Mouse (Mus musculus) mature B cell (primary cell): Measurements from ENCODE around the gene Fam163a.

Experiments used
- in situ Hi-C: fragments of 300-500 bp; cut with MboI; formaldehyde crosslinking; loops from 2 replicates; pipeline ENCODE4 v1.14.3; 2019

The Fam163a gene

GRCm38 (mm10) chr1:156201069-156201468 is 3.8 kb downstream of the Fam163a start:
- in situ Hi-C loops: no loop called here

GRCm38 (mm10) chr1:156197588-156197987 is 7.2 kb downstream of the Fam163a start:
- in situ Hi-C loops: no loop called here

DNA sequence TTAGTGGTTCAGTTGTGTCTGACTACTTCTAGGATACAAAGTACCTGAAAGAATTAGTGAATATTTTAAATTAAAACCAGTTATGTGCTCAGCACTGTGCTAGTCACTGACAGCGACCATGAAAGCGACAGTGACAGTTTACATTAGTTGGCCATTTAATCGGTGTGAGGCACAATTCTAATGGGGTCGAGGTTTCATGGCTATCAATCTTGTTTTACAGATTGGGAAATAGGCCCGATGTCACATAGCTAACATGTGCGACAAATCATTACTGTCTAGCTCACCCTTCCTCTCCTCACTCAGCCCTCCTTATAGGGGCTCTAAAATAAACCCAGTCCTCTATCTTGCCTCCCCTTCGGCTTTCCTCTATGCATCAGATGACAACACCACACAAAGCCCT is 11.5 kb downstream of the Fam163a start:
- in situ Hi-C loops: no loop called here

DNA sequence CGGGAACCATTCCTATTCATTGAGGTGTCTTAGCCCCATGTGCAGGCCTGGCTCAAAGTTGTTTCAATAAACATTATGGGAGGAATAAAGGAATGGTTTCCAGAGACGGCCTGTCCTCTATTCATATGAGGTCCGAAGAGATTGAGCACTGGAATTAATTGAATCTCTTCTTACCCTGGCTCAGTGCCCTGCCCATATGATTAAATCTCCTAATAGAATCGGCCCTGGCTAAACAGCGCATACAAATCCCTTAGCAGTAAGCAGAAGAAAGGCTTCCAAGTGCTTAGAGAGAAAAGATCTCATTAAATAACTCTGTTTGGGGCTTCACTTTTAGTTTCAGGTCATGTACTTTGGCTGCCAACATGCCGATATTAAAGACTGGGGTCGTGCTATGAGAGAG is 12.0 kb downstream of the Fam163a start:
- in situ Hi-C loops: no loop called here

DNA sequence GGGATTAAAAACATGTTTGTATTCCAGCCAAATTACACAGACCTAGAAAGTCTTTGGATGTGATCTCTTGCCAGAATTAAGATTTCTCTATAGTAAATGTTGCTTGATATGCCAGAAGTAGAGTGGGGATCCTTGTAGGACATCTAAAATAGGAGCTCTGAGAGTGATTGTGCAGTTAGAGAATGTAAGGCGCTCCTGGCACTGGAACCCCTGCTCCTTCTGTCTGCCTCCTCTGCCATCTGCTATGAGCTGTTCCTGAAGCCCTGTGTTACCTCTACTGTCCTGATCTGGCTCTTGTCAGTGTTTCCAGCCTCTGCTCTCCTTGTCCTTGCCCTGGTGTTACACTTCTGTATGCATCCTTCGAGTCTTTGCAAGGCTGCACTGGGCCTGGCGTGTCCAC is 18.2 kb downstream of the Fam163a start:
- in situ Hi-C loops: no loop called here

GRCm38 (mm10) chr1:156184158-156184571 is 20.7 kb downstream of the Fam163a start:
- in situ Hi-C loops: no loop called here

DNA sequence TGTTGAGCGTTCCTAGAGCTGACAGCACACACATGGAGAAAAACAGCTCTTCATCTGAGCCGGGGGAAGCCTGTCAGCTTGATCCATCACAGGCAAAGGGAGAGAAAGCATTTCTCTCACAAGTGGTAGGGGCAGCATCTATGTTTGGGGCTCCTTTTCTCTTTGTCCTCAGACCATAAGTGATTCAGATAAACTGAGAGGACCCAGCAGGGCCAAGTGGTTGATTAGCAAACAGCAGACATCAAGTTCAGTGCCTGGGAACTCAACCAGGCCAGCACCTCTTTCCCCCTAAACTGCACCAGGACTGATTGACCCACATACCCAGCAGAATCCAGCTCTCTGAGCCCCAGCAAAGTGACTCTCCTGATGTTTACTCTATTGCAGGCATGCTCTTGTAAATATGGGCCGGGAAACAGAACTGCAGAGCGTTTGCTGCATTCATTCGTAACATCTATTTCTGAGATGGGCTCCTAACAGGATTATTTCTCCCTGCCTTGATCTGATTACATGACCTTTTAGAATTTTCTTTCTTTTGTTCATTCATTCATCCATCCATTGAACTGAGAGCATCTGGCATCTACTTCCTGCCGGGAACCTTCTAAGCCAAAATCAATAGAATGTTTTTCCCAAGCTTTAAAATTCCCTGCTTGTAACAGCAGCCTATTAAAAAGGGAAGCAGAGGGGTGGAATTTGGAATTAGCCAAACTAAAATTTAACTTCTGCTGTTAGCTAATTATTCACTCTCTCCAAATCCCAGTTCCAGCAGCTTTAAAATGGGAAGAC is 21.5 kb downstream of the Fam163a start:
- in situ Hi-C loops: no loop called here

- in situ Hi-C loops: no loop called here
Observed at GRCm38 (mm10) chr1:156179875-156180274, 25.0 kb downstream of the Fam163a start.

- in situ Hi-C loops: no loop called here
Observed at GRCm38 (mm10) chr1:156168737-156169136, 36.1 kb downstream of the Fam163a start.

DNA sequence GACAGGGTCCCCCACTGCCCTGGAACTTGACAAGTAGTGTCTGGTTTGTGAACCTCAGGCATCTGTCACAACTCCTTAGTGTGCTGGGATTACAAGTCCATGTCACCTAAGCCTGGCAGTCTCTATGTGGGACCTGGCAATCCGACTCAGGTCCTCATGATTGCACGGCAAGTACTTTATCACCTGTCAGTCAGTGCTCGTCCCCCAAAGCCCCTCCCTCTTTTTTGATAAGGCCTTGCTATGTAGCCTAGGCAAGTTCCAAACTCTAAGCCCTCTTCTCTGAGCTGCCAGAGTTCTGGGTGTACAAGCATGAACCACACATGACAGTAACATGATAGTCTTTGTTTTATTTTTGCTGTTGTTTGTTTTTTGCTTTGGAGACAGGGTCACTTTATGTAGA is 88.1 kb downstream of the Fam163a start:
- in situ Hi-C loops: no loop called here

- in situ Hi-C loops: no loop called here
Observed at GRCm38 (mm10) chr1:156113884-156114499, 90.8 kb downstream of the Fam163a start.

- in situ Hi-C loops: no loop called here
Observed at GRCm38 (mm10) chr1:156112142-156112541, 92.7 kb downstream of the Fam163a start.

DNA sequence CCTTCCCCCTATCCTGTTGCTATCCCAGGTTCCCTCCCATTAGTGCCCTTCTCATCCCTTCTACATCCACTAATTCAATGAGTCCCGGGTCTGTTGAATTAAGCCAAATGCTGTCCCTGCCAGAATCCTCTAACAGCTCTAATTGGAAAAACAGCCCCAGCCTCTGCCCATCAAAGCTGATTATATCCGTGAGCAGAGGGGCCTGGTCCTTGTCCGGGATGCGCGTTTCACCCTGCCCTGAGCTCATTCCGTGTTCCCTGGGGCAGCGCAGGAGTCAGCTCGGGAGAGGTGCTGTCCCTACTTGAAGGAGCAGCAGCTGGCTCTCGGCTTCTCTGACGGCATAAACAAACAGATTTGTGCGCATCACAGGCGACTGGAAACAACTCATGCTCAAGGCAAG is 93.1 kb downstream of the Fam163a start:
- in situ Hi-C loops: no loop called here

DNA sequence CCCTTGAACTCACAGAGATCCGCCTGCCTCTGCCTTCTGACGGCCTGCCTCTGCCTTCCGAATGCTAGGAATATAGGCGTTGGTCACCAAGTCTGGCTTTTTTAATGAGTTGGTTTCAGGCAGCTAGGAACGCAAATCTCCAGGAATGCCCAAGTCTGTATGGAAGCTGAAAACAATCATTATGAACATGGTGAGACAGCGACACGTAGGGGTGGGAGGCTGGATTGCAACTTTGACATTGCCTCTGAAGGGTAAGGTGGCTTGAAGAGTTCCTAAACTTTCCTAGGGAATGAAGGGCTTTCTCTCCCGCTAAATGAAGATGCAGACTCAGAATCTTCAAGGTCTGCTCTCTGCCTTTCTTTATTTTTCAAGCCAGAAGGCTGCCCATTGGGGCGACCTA is 93.7 kb downstream of the Fam163a start:
- in situ Hi-C loops: no loop called here

GRCm38 (mm10) chr1:156108400-156108799 is 96.4 kb downstream of the Fam163a start:
- in situ Hi-C loops: no loop called here

- in situ Hi-C loops: no loop called here
Observed at GRCm38 (mm10) chr1:156107424-156107823, 97.4 kb downstream of the Fam163a start.

DNA sequence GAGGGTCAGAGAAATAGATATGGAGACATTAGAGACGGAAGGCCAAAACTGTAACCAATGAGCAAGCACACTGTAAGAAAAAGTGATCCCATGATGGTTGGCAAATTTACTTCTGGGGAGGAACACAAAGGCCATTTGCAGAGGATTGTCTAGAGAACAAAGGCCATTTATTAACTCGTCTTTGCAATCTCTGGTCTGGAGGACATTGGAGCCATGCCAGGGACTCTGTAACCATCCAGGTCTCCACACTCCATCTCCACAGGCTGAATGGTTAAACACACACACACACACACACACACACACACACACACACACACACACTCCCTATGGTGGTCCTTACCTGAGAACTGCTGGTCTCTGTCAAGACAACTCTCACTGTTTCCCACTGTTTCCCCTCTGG is 99.4 kb downstream of the Fam163a start:
- in situ Hi-C loops: no loop called here

- in situ Hi-C loops: no loop called here
Observed at GRCm38 (mm10) chr1:156103763-156104162, 101.1 kb downstream of the Fam163a start.

DNA sequence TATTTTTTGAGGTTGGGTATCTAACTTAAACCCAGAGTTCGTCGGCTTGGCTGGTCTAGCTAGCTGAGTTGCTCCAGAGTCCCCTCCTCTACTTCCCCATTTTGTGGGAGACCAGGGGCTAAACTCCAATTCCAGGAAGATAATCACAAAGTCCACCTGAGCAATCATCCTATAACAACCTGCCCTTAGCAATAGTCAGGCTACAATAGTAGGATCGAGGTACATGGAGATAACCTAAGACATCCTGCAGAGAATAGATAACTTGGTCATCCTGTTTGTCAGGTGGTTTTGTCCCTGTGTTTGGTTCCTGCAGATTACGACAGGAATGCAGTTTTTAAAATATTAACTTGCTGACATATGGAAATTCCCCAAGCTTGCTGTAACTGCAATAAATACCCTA is 113.0 kb downstream of the Fam163a start:
- in situ Hi-C loops: no loop called here

DNA sequence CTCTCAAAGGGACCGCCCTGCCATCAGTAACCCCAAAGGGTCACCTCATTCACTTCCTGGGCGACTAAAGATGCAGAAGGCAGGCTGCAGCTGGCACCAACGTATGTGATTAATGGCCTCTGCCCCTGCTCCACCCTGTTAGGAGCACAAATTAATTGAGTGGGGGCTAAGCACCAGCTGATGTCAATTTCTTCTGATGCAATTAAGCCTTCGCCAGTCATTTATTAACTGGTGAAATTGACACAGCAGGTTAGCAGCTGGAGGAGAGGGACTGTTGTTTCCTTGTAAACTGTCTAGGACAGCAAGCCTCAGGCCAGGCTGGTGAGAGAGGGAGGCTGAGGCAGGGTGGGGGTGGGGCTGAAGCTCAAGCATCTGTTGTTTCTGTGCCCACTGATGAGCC is 114.8 kb downstream of the Fam163a start:
- in situ Hi-C loops: no loop called here

DNA sequence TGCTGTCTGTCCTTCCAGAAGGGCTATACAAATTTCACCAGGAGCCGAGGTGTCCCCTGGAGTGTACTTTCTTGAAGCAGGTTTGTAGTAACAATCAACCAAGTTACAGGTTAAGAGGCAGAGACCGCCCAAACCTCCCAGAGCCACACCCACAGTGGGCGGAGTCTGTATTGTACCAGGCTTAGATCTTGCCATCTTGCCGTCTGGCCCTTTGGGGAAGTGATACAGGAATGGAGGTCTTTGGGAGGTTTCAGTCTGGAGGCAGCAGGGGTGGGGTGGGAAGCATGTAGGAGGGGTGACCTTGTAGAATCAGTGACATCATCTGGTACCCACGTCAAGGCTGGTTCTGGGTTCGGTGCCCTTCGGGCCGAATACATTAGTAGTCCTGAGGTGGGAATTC is 115.3 kb downstream of the Fam163a start:
- in situ Hi-C loops: no loop called here

DNA sequence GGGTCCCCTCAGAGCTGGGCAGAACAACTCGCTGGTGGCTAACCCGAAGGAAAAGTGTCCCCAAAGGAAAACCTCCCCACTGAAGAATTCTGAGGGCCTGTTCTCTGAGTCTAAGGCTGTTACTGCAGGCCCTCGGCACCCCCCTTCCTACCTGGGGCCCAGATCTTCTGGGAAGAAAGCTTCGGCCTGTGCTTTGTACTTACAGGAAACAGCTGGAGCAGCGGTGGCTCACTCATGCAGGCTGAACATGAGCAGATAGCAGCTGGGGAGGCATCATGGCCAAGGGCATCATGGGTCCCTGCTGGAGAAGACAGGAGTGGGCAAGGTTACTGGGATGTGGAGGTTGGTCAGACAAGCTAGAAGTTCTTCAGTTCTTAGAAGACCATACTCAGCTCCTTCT is 117.2 kb downstream of the Fam163a start:
- in situ Hi-C loops: no loop called here

DNA sequence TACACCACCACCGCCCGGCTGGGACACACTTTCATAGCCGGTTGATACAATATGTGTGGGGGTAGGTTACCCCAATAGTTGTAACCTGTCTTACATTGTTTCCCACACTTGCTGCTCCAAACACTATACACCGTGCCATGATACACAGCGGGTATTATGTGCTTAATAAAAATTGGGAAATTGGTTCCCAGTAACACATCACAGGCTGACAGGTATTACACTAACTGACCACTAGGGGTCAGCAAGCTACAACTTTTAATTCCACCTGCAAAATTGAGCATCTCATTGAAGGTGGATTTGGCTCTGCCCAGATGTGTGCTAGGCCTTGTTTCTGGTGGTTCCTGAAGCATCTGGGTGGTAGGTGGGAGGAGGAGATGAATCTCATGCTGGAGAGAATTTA is 119.1 kb downstream of the Fam163a start:
- in situ Hi-C loops: no loop called here

DNA sequence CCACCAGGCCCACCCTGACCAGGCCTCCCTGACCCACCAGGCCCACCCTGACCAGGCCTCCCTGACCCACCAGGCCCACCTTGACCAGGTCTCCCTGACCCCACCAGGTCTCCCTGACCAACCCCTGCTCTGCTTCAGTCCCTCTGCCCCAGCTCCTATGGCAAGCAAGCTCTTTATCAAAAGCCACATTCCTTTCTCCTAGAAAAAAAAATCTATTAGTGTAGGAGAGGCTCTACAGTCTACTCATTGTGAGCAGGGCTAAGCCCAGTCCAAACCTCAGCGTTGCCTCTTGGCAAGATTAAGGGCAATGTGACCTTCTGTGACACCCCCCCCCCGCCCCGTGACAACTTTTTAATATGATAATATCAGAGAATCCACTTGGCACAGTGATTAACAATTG is 120.2 kb downstream of the Fam163a start:
- in situ Hi-C loops: no loop called here
